Mouse (Mus musculus) heart, embryonic 14.5 days (tissue): Measurements from ENCODE around the gene Prg4. TPM values are rescaled to one million over a fixed set of nuclear protein-coding genes. Genes with fewer than 3 reads are reported as not detected.

Experiments
- ATAC-seq: fragments of 200-750 bp; cut with Nextera tagmentation; 2 replicates; pipeline ENCODE4 v1.8.0; 2017; ENCODE audit warnings: low read depth, moderate TSS enrichment; ENCODE audit not compliant: insufficient number of reproducible peaks, insufficient read depth, low FRiP score
- H3K27ac ChIP-seq, 2 experiments: fragments of 200-500 bp in 1 of 2; fragments of 300-500 bp in 1 of 2; sonication (generic) in 1 of 2; replicated peaks in 1 of 2; 2 replicates each; pipeline ENCODE4 v1.5.1; 2012 to 2014; ENCODE audit warnings: low read depth in 2 of 2, low read length in 2 of 2, control low read depth in 1 of 2, mild to moderate bottlenecking in 1 of 2, mixed read lengths in 1 of 2; ENCODE audit not compliant: control insufficient read depth in 1 of 2, insufficient read depth in 1 of 2
- H3K27me3 ChIP-seq: fragments of 300-500 bp; sonication (generic); 2 replicates; pipeline ENCODE4 v1.6.1; 2014; ENCODE audit warnings: mild to moderate bottlenecking, low read length, control low read depth; ENCODE audit not compliant: control insufficient read depth, insufficient read depth
- H3K36me3 ChIP-seq: fragments of 300-500 bp; sonication (generic); 2 replicates; pipeline ENCODE4 v1.6.1; 2014; ENCODE audit warnings: mild to moderate bottlenecking, control low read depth, low read length, mixed read lengths; ENCODE audit not compliant: control insufficient read depth, insufficient read depth
- H3K4me1 ChIP-seq, 2 experiments: fragments of 200-500 bp in 1 of 2; fragments of 300-500 bp in 1 of 2; sonication (generic) in 1 of 2; 2 replicates each; pipeline ENCODE4 v1.6.1; 2012 to 2014; ENCODE audit warnings: low read length in 2 of 2, control low read depth in 1 of 2, mixed read lengths in 1 of 2; ENCODE audit not compliant: control insufficient read depth in 2 of 2, insufficient read depth in 2 of 2
- H3K4me2 ChIP-seq: fragments of 300-500 bp; sonication (generic); 2 replicates; pipeline ENCODE4 v1.6.1; 2014; ENCODE audit warnings: mild to moderate bottlenecking, low read length
- H3K4me3 ChIP-seq, 2 experiments: fragments of 200-500 bp in 1 of 2; fragments of 300-500 bp in 1 of 2; sonication (generic) in 1 of 2; 2 replicates each; pipeline ENCODE4 v1.5.1; 2012 to 2014; ENCODE audit warnings: low read length in 2 of 2, mild to moderate bottlenecking in 2 of 2, control low read depth in 1 of 2, low read depth in 1 of 2, moderate library complexity in 1 of 2; ENCODE audit not compliant: control insufficient read depth in 1 of 2, insufficient read depth in 1 of 2
- H3K9ac ChIP-seq: fragments of 300-500 bp; sonication (generic); 2 replicates; pipeline ENCODE4 v1.6.1; 2014; ENCODE audit warnings: mild to moderate bottlenecking, low read length
- H3K9me3 ChIP-seq: fragments of 300-500 bp; sonication (generic); 2 replicates; pipeline ENCODE4 v1.6.1; 2016; ENCODE audit warnings: low read length, control low read depth; ENCODE audit not compliant: control insufficient read depth
- WGBS: fragments of 180-500 bp; shearing (Covaris S2); extraction: QIAGEN DNeasy Blood & Tissue Kit; methylation state at CpG from one replicate; pipeline ENCODE4 v1.1.7; 2014; 5-methylcytosine and 5-hydroxymethylcytosine counted together
- polyA plus RNA-seq: library from polyadenylated mRNA; unstranded; fragments of >200 nt; fragmentation: Nextera tagmentation; extraction: Ambion mirVana; gene quantifications from 2 replicates; pipeline ENCODE4 v1.2.1, GENCODE M21; 2014

Prg4 gene
- polyA plus RNA-seq, 1 experiment from 2014 or later: 0.47 TPM

DNA sequence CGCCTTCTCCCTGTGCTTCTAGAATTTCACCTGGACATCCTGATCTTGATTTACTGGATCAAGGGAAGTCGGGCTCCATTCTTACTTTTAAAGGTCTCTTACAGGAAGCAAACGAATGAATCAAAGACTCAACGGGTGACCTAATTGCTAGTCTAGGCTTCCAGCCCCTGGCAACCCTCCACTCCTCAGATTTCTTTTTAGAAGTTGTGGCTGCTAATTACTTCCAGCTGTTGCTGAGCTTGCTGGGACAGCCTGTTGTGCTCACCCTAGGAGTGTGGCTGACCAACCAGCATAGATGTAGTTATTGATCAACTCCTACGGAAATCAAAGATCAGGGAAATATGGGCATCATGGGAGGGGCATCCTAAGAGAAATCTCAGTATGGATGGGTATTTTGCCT lies 14.7 kb upstream of the Prg4 start:
- Histone ChIP-seq H3K4me1 (no peaks in the 10 kb centered on the region), H3K36me3 (no peaks in the 10 kb centered on the region), H3K9me3 (no peaks in the 10 kb centered on the region), H3K9ac (no peak overlapping the region), H3K4me2 (no peak overlapping the region), H3K27me3 (no peaks in the 10 kb centered on the region), H3K4me3 (no peak overlapping the region), H3K27ac (no peak overlapping the region)
- 71% methylated on average over 5 of the region's 5 CpGs for WGBS
- no peak for ATAC-seq

DNA sequence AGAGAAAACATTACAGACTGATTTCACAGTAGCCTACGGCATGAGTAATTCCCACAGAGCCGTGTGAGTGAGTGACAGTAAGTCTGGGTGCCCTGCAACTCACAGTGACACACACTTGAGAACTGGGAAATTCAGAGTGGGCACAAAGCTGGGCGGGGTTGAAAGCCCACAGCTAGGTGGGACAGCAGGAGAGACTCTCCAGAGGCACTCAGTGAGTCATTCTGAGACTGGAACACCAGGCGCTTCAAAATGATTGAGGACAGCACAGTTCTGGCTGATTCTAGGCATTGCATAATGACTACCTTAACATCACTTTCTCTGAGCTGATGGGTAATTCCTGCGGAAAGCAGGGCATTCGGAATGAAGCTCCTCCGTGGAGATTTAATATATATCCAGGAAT lies 6.6 kb upstream of the Prg4 start:
- Histone ChIP-seq H3K27me3 (no peaks in the 10 kb centered on the region), H3K36me3 (no peaks in the 10 kb centered on the region), H3K4me1 (no peaks in the 10 kb centered on the region; a peak in 2 of 4 replicates), H3K4me2 (no peak overlapping the region), H3K27ac (no peak overlapping the region), H3K4me3 (no peak overlapping the region), H3K9me3 (no peaks in the 10 kb centered on the region), H3K9ac (no peak overlapping the region)
- no peak for ATAC-seq
- 75% methylated on average over 7 of the region's 7 CpGs for WGBS

DNA sequence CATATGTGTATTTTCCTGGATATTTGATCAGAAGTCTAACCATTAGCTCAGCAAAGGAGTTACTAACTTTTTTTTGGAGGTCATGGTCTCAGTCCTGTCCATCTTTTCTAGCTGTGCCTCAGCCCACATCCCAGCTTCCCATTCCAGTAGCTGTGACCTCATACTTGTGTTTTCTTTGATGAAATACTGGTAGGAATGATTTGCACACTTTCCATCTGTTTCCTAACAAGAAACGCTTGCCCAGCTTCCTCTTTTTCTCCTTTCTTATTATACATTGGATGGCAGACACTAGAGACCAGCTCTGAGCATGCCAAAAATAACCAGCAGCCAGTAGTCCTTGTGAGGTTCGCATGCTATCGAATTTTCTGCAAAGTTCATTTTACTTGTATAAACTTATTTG lies 4.0 kb upstream of the Prg4 start:
- Histone ChIP-seq H3K36me3 (no peaks in the 10 kb centered on the region), H3K27me3 (no peaks in the 10 kb centered on the region), H3K4me2 (no peak overlapping the region), H3K9ac (no peak overlapping the region), H3K4me3 (no peak overlapping the region), H3K27ac (no peak overlapping the region), H3K4me1 (no peaks in the 10 kb centered on the region; a peak in 2 of 4 replicates), H3K9me3 (no peaks in the 10 kb centered on the region)
- ATAC-seq: no peak
- 65% methylated on average over 3 of the region's 3 CpGs for WGBS

DNA sequence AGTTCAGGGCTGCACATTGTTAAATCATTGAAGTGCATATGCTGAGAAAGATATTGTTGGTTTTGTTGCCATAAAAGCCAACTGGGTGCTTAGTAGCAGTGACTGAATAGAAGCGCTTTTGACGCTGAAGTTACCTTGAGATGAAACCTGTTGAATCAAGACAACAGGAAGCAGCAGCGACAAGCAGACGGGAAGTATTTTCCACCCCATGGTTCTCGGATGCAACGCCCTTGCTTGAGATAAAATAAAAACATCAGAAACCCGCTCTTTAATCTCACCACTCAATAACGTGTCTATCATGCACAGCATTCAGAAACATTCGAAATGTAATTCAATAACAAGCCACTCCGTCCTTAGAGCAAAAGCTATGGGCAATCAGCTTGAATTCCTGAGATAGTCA lies 601 bp downstream of the Prg4 start:
- 69% methylated on average over 10 of the region's 10 CpGs for WGBS
- Histone ChIP-seq H3K4me2 (no peak overlapping the region), H3K27me3 (no peaks in the 10 kb centered on the region), H3K9ac (no peak overlapping the region), H3K36me3 (no peaks in the 10 kb centered on the region), H3K4me3 (no peak overlapping the region), H3K9me3 (no peaks in the 10 kb centered on the region), H3K4me1 (no peaks in the 10 kb centered on the region; a peak in 3 of 4 replicates), H3K27ac (no peak overlapping the region)
- no peak for ATAC-seq

DNA sequence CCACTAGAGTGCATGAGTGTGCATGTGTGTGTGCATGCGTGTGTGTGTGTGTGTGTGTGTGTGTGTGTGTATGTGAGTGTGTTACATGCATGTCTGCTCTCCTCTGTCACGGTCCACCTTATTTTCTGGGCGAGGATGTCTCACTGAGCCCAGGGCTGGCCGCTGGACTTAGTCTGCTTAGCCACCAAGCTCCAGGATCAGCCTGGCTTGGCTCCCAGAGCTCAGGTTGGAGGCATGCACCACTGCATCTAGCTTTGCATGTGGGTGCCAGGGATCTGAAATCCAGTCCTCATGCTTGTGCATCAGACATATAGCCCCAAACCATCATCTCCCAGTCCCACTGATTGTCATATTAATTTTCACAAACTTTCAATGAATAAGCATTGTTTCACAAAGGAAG lies 2.3 kb downstream of the Prg4 start:
- ATAC-seq: no peak
- no peaks in the 10 kb centered on the region; a peak in 2 of 4 replicates for H3K4me1 ChIP-seq
- 87% methylated on average over 4 of the region's 4 CpGs for WGBS
- H3K27ac ChIP-seq: no peak overlapping the region
- no peaks in the 10 kb centered on the region for H3K27me3 ChIP-seq
- H3K36me3 ChIP-seq: no peaks in the 10 kb centered on the region
- H3K4me3 ChIP-seq: no peak overlapping the region
- no peak overlapping the region for H3K9ac ChIP-seq
- no peak overlapping the region for H3K4me2 ChIP-seq
- no peaks in the 10 kb centered on the region for H3K9me3 ChIP-seq

DNA sequence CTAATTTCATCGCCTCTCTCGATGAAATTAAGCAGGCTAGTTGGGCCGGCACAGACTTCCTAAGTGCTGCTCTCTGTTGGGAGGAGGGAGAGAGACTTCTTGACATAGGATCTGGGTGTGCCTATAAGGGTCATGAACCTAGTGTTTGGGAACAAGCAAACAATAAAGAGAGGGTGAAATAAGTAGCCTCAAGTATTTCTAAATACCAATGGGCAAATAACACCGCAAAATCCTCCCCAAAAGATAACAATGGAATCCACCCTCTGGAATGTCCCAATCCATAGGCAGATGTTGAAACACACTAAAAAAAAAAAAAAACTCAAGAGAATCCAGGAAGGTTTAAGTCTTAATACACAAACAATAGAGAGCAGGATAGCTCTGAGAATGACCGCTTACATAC lies 2.9 kb downstream of the Prg4 start:
- WGBS: 45% methylated on average over 5 of the region's 5 CpGs

DNA sequence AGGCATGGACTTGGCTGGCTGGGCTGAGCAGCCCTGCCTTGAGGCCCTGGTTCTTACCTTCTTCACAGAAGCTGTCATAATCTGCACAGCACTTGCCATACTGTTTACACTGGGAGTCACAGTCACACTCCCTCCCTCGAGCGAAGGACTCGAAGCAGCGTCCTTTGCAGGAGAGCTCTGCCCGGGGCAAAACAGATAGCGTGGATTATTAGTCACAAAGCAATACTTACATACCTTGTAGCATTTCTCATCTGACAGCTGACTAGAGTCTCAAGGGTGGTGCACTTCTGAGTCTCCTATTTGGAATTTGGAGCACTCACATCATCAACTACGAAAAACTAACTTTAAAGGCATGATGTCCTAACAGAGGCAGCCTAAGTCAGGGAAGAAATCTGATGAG lies 5.4 kb downstream of the Prg4 start:
- Histone ChIP-seq H3K4me1 (no peaks in the 10 kb centered on the region; a peak in 1 of 4 replicates), H3K4me3 (no peak overlapping the region), H3K36me3 (no peaks in the 10 kb centered on the region), H3K27ac (no peak overlapping the region), H3K9ac (no peak overlapping the region), H3K27me3 (no peaks in the 10 kb centered on the region), H3K9me3 (no peaks in the 10 kb centered on the region), H3K4me2 (no peak overlapping the region)
- WGBS: 37% methylated on average over 7 of the region's 7 CpGs
- no peak for ATAC-seq

More for the DNA sequence above, 2.9 kb downstream of the Prg4 start:
- H3K9me3 ChIP-seq: no peaks in the 10 kb centered on the region
- H3K27me3 ChIP-seq: no peaks in the 10 kb centered on the region
- no peak for ATAC-seq
- H3K4me2 ChIP-seq: no peak overlapping the region
- H3K4me1 ChIP-seq: no peaks in the 10 kb centered on the region; a peak in 2 of 4 replicates
- H3K27ac ChIP-seq: no peak overlapping the region
- no peaks in the 10 kb centered on the region for H3K36me3 ChIP-seq
- H3K9ac ChIP-seq: no peak overlapping the region
- no peak overlapping the region for H3K4me3 ChIP-seq

DNA sequence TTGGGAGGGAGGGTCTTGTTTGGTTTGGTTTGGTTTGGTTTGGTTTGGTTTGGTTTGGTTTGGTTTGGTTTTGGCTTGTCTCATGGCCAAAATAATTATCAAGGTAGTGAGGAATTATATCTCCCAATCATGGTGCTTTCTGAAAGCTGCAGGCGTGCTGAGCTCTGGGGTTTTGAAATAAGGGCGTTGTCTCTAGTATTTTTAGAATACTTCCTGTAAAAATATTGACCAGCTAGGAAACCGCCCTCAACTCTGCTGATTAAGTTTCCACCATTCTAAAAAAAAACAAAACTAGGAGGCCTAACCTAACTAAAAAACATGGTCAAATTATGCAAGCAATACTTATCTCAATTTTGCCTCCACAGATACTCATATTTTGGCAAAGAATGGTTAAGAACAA lies 6.4 kb downstream of the Prg4 start:
- no peaks in the 10 kb centered on the region for H3K27me3 ChIP-seq
- H3K4me3 ChIP-seq: no peak overlapping the region
- H3K9ac ChIP-seq: no peak overlapping the region
- no peaks in the 10 kb centered on the region; a peak in 1 of 4 replicates for H3K4me1 ChIP-seq
- no peak for ATAC-seq
- H3K9me3 ChIP-seq: no peaks in the 10 kb centered on the region
- H3K36me3 ChIP-seq: no peaks in the 10 kb centered on the region
- H3K4me2 ChIP-seq: no peak overlapping the region
- 73% methylated on average over 3 of the region's 3 CpGs for WGBS
- H3K27ac ChIP-seq: no peak overlapping the region
